Comparison of ENCODE assay signal across 9 mouse cellular contexts in genomic region chr7:133088411-133088810, GRCm38 (mm10). TPM values are rescaled to one million over a fixed set of nuclear protein-coding genes. Genes with fewer than 3 reads are reported as not detected.
DNase-seq lines count a peak whose midpoint lies in the region; ATAC-seq and TF ChIP-seq lines count a peak whose summit lies in the region.
"Had no signal": no experiment of that assay in that cellular context is flagged by ENCODE, and none has a peak within 500 bp of the region (broad histone marks: within the 10 kb centered on the region; RNA-seq: fewer than 3 reads in every experiment).

No protein-coding gene starts in this region.

- no peak for ATAC-seq in heart, embryonic 16.5 days (replicated peaks; ENCODE audit: extremely low read depth, insufficient read depth, low FRiP score)
- no peak for ATAC-seq in forebrain, embryonic 16.5 days

- H3K36me3 ChIP-seq in heart, embryonic 16.5 days (ENCODE audit: control insufficient read depth, insufficient read depth), result peaks cover 3% of the 10 kb centered on the region; the same call in 1 of the 2 replicates
- peaks cover 95% of the 10 kb centered on the region for H3K36me3 ChIP-seq in E14TG2a.4 (ENCODE audit: insufficient read depth, low read length)
- H3K36me3 ChIP-seq in forebrain, embryonic 16.5 days (ENCODE audit: control insufficient read depth, insufficient read depth), result no peaks in the 10 kb centered on the region

- peak overlapping the region; percentile 43 for H3K4me3 ChIP-seq in heart, embryonic 16.5 days (ENCODE audit: low read length)
- H3K4me3 ChIP-seq in E14TG2a.4 (replicated peaks; ENCODE audit: low read length), result peak overlapping the region; percentile 41
- H3K4me3 ChIP-seq in forebrain, embryonic 16.5 days (replicated peaks; ENCODE audit: low read length), result no peak overlapping the region

- 50% methylated on average over 4 of the region's 4 CpGs for WGBS in heart, embryonic 16.5 days
- WGBS in forebrain, embryonic 16.5 days, result 52% methylated on average over 4 of the region's 4 CpGs

- peak overlapping the region; percentile 65 for H3K4me2 ChIP-seq in heart, embryonic 16.5 days (ENCODE audit: low read depth, low read length)
- peak overlapping the region; percentile 39 for H3K4me2 ChIP-seq in forebrain, embryonic 16.5 days (ENCODE audit: low read length)

- intact Hi-C loops in heart, postnatal 14 days (cut with DNase I), result loop anchor here (5.0 kb wide), 1 partner anchor 34 kb away; the partner anchor contains the start of genes Ctbp2 and Fgfr2
- intact Hi-C loops in gastrocnemius, postnatal 36 days (cut with DNase I), result no loop called here

- no peaks in the 10 kb centered on the region for H3K9me3 ChIP-seq in heart, embryonic 16.5 days (replicated peaks; ENCODE audit: control insufficient read depth, low read length)
- no peaks in the 10 kb centered on the region for H3K9me3 ChIP-seq in E14TG2a.4 (ENCODE audit: low read length)
- H3K9me3 ChIP-seq in forebrain, embryonic 16.5 days (ENCODE audit: control insufficient read depth, low read length), result no peaks in the 10 kb centered on the region

- DNase-seq in heart, postnatal 14 days, result no peak
- DNase-seq in kidney, postnatal 25 days, result peak; percentile 71 to 87
- no peak for DNase-seq in adrenal gland, adult (ENCODE audit: inconsistent age in 2 of 2, low spot score in 1 of 2)
- no peak for DNase-seq in thymus, postnatal 4 days
- no peak for DNase-seq in gastrocnemius, postnatal 36 days
- DNase-seq: thymus, postnatal 36 days had no signal

- no peak for TF ChIP-seq CTCF in E14TG2a.4 (conservative IDR thresholded peaks at IDR 0.05; ENCODE audit: low read length)

- peaks cover 46% of the 10 kb centered on the region for H3K4me1 ChIP-seq in heart, embryonic 16.5 days (ENCODE audit: control insufficient read depth, insufficient read depth, low read length)
- peaks cover 99% of the 10 kb centered on the region for H3K4me1 ChIP-seq in E14TG2a.4 (replicated peaks; ENCODE audit: low read depth, low read length)
- peaks cover 33% of the 10 kb centered on the region for H3K4me1 ChIP-seq in forebrain, embryonic 16.5 days (replicated peaks; ENCODE audit: control insufficient read depth, insufficient read depth, low read length)

- H3K9ac ChIP-seq in heart, embryonic 16.5 days (ENCODE audit: low read length), result peak overlapping the region; percentile 75
- no peak overlapping the region for H3K9ac ChIP-seq in forebrain, embryonic 16.5 days (replicated peaks; ENCODE audit: low read depth, low read length)

- H3K27me3 ChIP-seq in heart, embryonic 16.5 days (ENCODE audit: control insufficient read depth, insufficient read depth, low read length), result no peaks in the 10 kb centered on the region
- no peaks in the 10 kb centered on the region for H3K27me3 ChIP-seq in E14TG2a.4 (ENCODE audit: insufficient read depth, low read length)
- no peaks in the 10 kb centered on the region for H3K27me3 ChIP-seq in forebrain, embryonic 16.5 days (replicated peaks; ENCODE audit: control insufficient read depth, insufficient read depth, low read length)

- peak overlapping the region; percentile 94 for H3K27ac ChIP-seq in heart, embryonic 16.5 days (ENCODE audit: low read length)
- peak overlapping the region; percentile 69 for H3K27ac ChIP-seq in forebrain, embryonic 16.5 days (ENCODE audit: low read length)

RNA-seq across cellular contexts. Expression of gene Fgfr2, which starts 34.7 kb away (rescaled TPM):
- polyA plus RNA-seq in heart, embryonic 16.5 days (2015; fragmentation: Nextera tagmentation; extraction: Ambion mirVana), result 20.3 and 27.2 TPM in 2 replicates
- 1 to 10 TPM; 2.1 to 3.9 TPM for total RNA-seq in heart, postnatal 14 days (2021)
- polyA plus RNA-seq in forebrain, embryonic 16.5 days (2015; fragmentation: Nextera tagmentation; extraction: Ambion mirVana), result 39.2 and 52.1 TPM in 2 replicates
- under 1 TPM; 0.28 to 0.49 TPM for total RNA-seq in gastrocnemius, postnatal 36 days (2021)

RNA-seq across cellular contexts. Expression of gene Ctbp2, which starts 35.7 kb away (rescaled TPM):
- polyA plus RNA-seq in heart, embryonic 16.5 days (2015; fragmentation: Nextera tagmentation; extraction: Ambion mirVana), result 44.6 and 45.1 TPM in 2 replicates
- 10 to 100 TPM; 35.8 to 35.9 TPM for total RNA-seq in heart, postnatal 14 days (2021)
- 74.6 and 85.2 TPM in 2 replicates for polyA plus RNA-seq in forebrain, embryonic 16.5 days (2015; fragmentation: Nextera tagmentation; extraction: Ambion mirVana)
- total RNA-seq in gastrocnemius, postnatal 36 days (2021), result 10 to 100 TPM; 15.1 to 15.9 TPM

Comparison
In these comparisons a context has a peak if more than half of its experiments do, and no peak if none do; other contexts are left out.
1. DNase-seq: peak in kidney, postnatal 25 days (2 of 2); none in heart, postnatal 14 days (0 of 2), adrenal gland, adult (0 of 2), thymus, postnatal 4 days (single experiment) and gastrocnemius, postnatal 36 days (0 of 2).